Mouse (Mus musculus): ENCODE results near the gene Dlk1. TPM values are rescaled to one million over a fixed set of nuclear protein-coding genes. Genes with fewer than 3 reads are reported as not detected.

Dlk1 gene
- not detected for polyA plus RNA-seq (2017; shearing (Covaris generic))

DNA sequence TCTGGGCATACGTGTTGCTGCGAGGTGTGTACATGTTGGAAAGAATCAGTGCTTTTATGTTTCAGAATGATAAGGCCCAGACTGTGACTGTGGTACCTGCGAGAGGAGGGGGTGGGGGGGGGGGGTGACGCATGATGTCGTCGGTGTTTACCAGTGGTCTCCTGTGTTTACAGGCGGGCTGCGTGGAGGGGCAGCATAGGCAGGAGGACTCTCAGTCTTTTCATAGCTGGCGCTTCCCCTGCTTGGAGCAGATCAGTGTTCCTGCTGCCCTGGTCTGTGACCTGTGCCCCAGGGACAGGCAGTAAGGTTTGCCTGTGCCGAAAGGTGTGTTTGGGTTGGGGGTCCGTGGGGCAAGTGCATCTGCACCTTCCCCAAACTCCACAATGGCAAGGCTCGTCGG, at the start of gene Dlk1:
TSS of gene Dlk1 (plus strand) at position 232 of the 400 bp plus-strand sequence.

Other genes starting within 250 kb of the Dlk1 start
- gene Rtl1, start 147.5 kb downstream of the Dlk1 start, polyA plus RNA-seq (2017; shearing (Covaris generic)): 0.17 TPM

Data from effector memory CD4-positive, alpha-beta T cell, adult 7 months (primary cell).